Mouse (Mus musculus): ENCODE results near the gene Upk1a. TPM values are rescaled to one million over a fixed set of nuclear protein-coding genes. Genes with fewer than 3 reads are reported as not detected.
A peak's percentile ranks its signal among the peaks of the same experiment; 100 is the strongest.

Gene Upk1a
- polyA plus RNA-seq, 1 experiment from 2014 or later: 0.47 TPM

GRCm38 (mm10) chr7:30588676-30589434 lies 23.8 kb downstream of the Upk1a start, which contains the start of gene Kmt2b:
Gene Kmt2b (minus strand): TSS chr7:30588726.
- WGBS (ENCODE audit: insufficient replicate concordance): under 1% methylated on average over 60 of the region's 68 CpGs
- H3K27me3 ChIP-seq (ENCODE audit: control insufficient read depth, insufficient read depth, low read length): 0 out of 2 replicates have a peak, but pooled peaks cover 4% of the 10 kb centered on the region
- H3K4me3 ChIP-seq (ENCODE audit: low read depth, low read length): peak within 1 kb of the TSS; percentile 80
- H3K4me1 ChIP-seq (ENCODE audit: control insufficient read depth, insufficient read depth, low read length): peaks cover 10% of the 10 kb centered on the region
- H3K9me3 ChIP-seq (replicated peaks; ENCODE audit: control insufficient read depth, low read length): no peaks in the 10 kb centered on the region
- H3K36me3 ChIP-seq (ENCODE audit: control insufficient read depth, insufficient read depth, low read length): peaks cover 20% of the 10 kb centered on the region
- peak; percentile 97 for ATAC-seq (replicated peaks; ENCODE audit: insufficient number of reproducible peaks, low FRiP score, low TSS enrichment)
- peak within 1 kb of the TSS; percentile 94 for H3K27ac ChIP-seq (ENCODE audit: low read depth, low read length)
- peak within 1 kb of the TSS; percentile 95 for H3K4me2 ChIP-seq
- H3K9ac ChIP-seq (ENCODE audit: low read depth, low read length): peak within 1 kb of the TSS; percentile 90

- peak overlapping the region; percentile 95 for H3K4me2 ChIP-seq
- peak; percentile 11 for ATAC-seq (replicated peaks; ENCODE audit: insufficient number of reproducible peaks, low FRiP score, low TSS enrichment)
- peaks cover 10% of the 10 kb centered on the region for H3K4me1 ChIP-seq (ENCODE audit: control insufficient read depth, insufficient read depth, low read length)
- H3K36me3 ChIP-seq (ENCODE audit: control insufficient read depth, insufficient read depth, low read length): peaks cover 23% of the 10 kb centered on the region
- H3K27me3 ChIP-seq (ENCODE audit: control insufficient read depth, insufficient read depth, low read length): 0 out of 2 replicates have a peak, but pooled peaks cover 4% of the 10 kb centered on the region
- peak overlapping the region; percentile 90 for H3K9ac ChIP-seq (ENCODE audit: low read depth, low read length)
- peak overlapping the region; percentile 80 for H3K4me3 ChIP-seq (ENCODE audit: low read depth, low read length)
- peak overlapping the region; percentile 94 for H3K27ac ChIP-seq (ENCODE audit: low read depth, low read length)
- 1% methylated on average over 47 of the region's 67 CpGs for WGBS (ENCODE audit: insufficient replicate concordance)
- no peaks in the 10 kb centered on the region for H3K9me3 ChIP-seq (replicated peaks; ENCODE audit: control insufficient read depth, low read length)
Measured at GRCm38 (mm10) chr7:30587842-30588667, 24.6 kb downstream of the Upk1a start.

- no peak for ATAC-seq (replicated peaks; ENCODE audit: insufficient number of reproducible peaks, low FRiP score, low TSS enrichment)
- Histone ChIP-seq H3K36me3 (ENCODE audit: control insufficient read depth, insufficient read depth, low read length) (peaks cover 33% of the 10 kb centered on the region), H3K4me3 (ENCODE audit: low read depth, low read length) (no peak overlapping the region), H3K4me1 (ENCODE audit: control insufficient read depth, insufficient read depth, low read length) (peaks cover 10% of the 10 kb centered on the region), H3K9me3 (replicated peaks; ENCODE audit: control insufficient read depth, low read length) (no peaks in the 10 kb centered on the region), H3K9ac (ENCODE audit: low read depth, low read length) (no peak overlapping the region), H3K4me2 (peak overlapping the region; percentile 95), H3K27me3 (ENCODE audit: control insufficient read depth, insufficient read depth, low read length) (no peaks in the 10 kb centered on the region), H3K27ac (ENCODE audit: low read depth, low read length) (no peak overlapping the region)
- WGBS (ENCODE audit: insufficient replicate concordance): 90% methylated on average over 28 of the region's 28 CpGs
Measured at GRCm38 (mm10) chr7:30586455-30587020, 26.1 kb downstream of the Upk1a start.

- peaks cover 10% of the 10 kb centered on the region for H3K4me1 ChIP-seq (ENCODE audit: control insufficient read depth, insufficient read depth, low read length)
- no peak overlapping the region for H3K4me3 ChIP-seq (ENCODE audit: low read depth, low read length)
- no peak overlapping the region for H3K9ac ChIP-seq (ENCODE audit: low read depth, low read length)
- no peak for ATAC-seq (replicated peaks; ENCODE audit: insufficient number of reproducible peaks, low FRiP score, low TSS enrichment)
- no peaks in the 10 kb centered on the region for H3K9me3 ChIP-seq (replicated peaks; ENCODE audit: control insufficient read depth, low read length)
- 92% methylated on average over 7 of the region's 7 CpGs for WGBS (ENCODE audit: insufficient replicate concordance)
- H3K27ac ChIP-seq (ENCODE audit: low read depth, low read length): no peak overlapping the region
- H3K4me2 ChIP-seq: no peak overlapping the region
- H3K27me3 ChIP-seq (ENCODE audit: control insufficient read depth, insufficient read depth, low read length): no peaks in the 10 kb centered on the region
- peaks cover 41% of the 10 kb centered on the region for H3K36me3 ChIP-seq (ENCODE audit: control insufficient read depth, insufficient read depth, low read length)
Measured at GRCm38 (mm10) chr7:30585170-30585569, 27.5 kb downstream of the Upk1a start.

GRCm38 (mm10) chr7:30584339-30584738 lies 28.3 kb downstream of the Upk1a start:
- Histone ChIP-seq H3K4me2 (no peak overlapping the region), H3K4me1 (ENCODE audit: control insufficient read depth, insufficient read depth, low read length) (peaks cover 7% of the 10 kb centered on the region), H3K36me3 (ENCODE audit: control insufficient read depth, insufficient read depth, low read length) (peaks cover 49% of the 10 kb centered on the region), H3K9ac (ENCODE audit: low read depth, low read length) (no peak overlapping the region), H3K27ac (ENCODE audit: low read depth, low read length) (no peak overlapping the region), H3K27me3 (ENCODE audit: control insufficient read depth, insufficient read depth, low read length) (no peaks in the 10 kb centered on the region), H3K4me3 (ENCODE audit: low read depth, low read length) (no peak overlapping the region), H3K9me3 (replicated peaks; ENCODE audit: control insufficient read depth, low read length) (no peaks in the 10 kb centered on the region)
- WGBS (ENCODE audit: insufficient replicate concordance): 93% methylated on average over 10 of the region's 10 CpGs
- no peak for ATAC-seq (replicated peaks; ENCODE audit: insufficient number of reproducible peaks, low FRiP score, low TSS enrichment)

- no peak overlapping the region for H3K4me3 ChIP-seq (ENCODE audit: low read depth, low read length)
- no peaks in the 10 kb centered on the region for H3K27me3 ChIP-seq (ENCODE audit: control insufficient read depth, insufficient read depth, low read length)
- ATAC-seq (replicated peaks; ENCODE audit: insufficient number of reproducible peaks, low FRiP score, low TSS enrichment): no peak
- H3K36me3 ChIP-seq (ENCODE audit: control insufficient read depth, insufficient read depth, low read length): peaks cover 74% of the 10 kb centered on the region
- no peak overlapping the region for H3K27ac ChIP-seq (ENCODE audit: low read depth, low read length)
- no peaks in the 10 kb centered on the region for H3K4me1 ChIP-seq (ENCODE audit: control insufficient read depth, insufficient read depth, low read length)
- H3K9me3 ChIP-seq (replicated peaks; ENCODE audit: control insufficient read depth, low read length): no peaks in the 10 kb centered on the region
- 95% methylated on average over 16 of the region's 16 CpGs for WGBS (ENCODE audit: insufficient replicate concordance)
- no peak overlapping the region for H3K4me2 ChIP-seq
- H3K9ac ChIP-seq (ENCODE audit: low read depth, low read length): no peak overlapping the region
Measured at GRCm38 (mm10) chr7:30581547-30581946, 31.1 kb downstream of the Upk1a start.

- Histone ChIP-seq H3K27me3 (ENCODE audit: control insufficient read depth, insufficient read depth, low read length) (no peaks in the 10 kb centered on the region), H3K27ac (ENCODE audit: low read depth, low read length) (no peak overlapping the region), H3K4me3 (ENCODE audit: low read depth, low read length) (no peak overlapping the region), H3K9me3 (replicated peaks; ENCODE audit: control insufficient read depth, low read length) (no peaks in the 10 kb centered on the region), H3K36me3 (ENCODE audit: control insufficient read depth, insufficient read depth, low read length) (peaks cover 77% of the 10 kb centered on the region), H3K4me1 (ENCODE audit: control insufficient read depth, insufficient read depth, low read length) (no peaks in the 10 kb centered on the region), H3K4me2 (no peak overlapping the region), H3K9ac (ENCODE audit: low read depth, low read length) (no peak overlapping the region)
- 96% methylated on average over 8 of the region's 8 CpGs for WGBS (ENCODE audit: insufficient replicate concordance)
- 0 out of 2 replicates have a peak, but pooled peaks have one; percentile 4 for ATAC-seq (replicated peaks; ENCODE audit: insufficient number of reproducible peaks, low FRiP score, low TSS enrichment)
Measured at GRCm38 (mm10) chr7:30579950-30580349, 32.7 kb downstream of the Upk1a start.

- no peaks in the 10 kb centered on the region for H3K4me1 ChIP-seq (ENCODE audit: control insufficient read depth, insufficient read depth, low read length)
- WGBS (ENCODE audit: insufficient replicate concordance): 68% methylated on average over 2 of the region's 2 CpGs
- H3K27ac ChIP-seq (ENCODE audit: low read depth, low read length): no peak overlapping the region
- peaks cover 78% of the 10 kb centered on the region for H3K36me3 ChIP-seq (ENCODE audit: control insufficient read depth, insufficient read depth, low read length)
- no peaks in the 10 kb centered on the region for H3K27me3 ChIP-seq (ENCODE audit: control insufficient read depth, insufficient read depth, low read length)
- H3K9me3 ChIP-seq (replicated peaks; ENCODE audit: control insufficient read depth, low read length): no peaks in the 10 kb centered on the region
- ATAC-seq (replicated peaks; ENCODE audit: insufficient number of reproducible peaks, low FRiP score, low TSS enrichment): no peak
- no peak overlapping the region for H3K9ac ChIP-seq (ENCODE audit: low read depth, low read length)
- H3K4me2 ChIP-seq: no peak overlapping the region
- no peak overlapping the region for H3K4me3 ChIP-seq (ENCODE audit: low read depth, low read length)
Measured at GRCm38 (mm10) chr7:30572969-30573368, 39.7 kb downstream of the Upk1a start.

All from heart, embryonic 11.5 days (tissue).